Mouse (Mus musculus) bone marrow macrophage, adult 2 months (primary cell): Measurements from ENCODE around the gene Bpifb1. TPM values are rescaled to one million over a fixed set of nuclear protein-coding genes. Genes with fewer than 3 reads are reported as not detected.
"Not testable (repeated sequence)": the region's sequence is repeated elsewhere in the genome, so short reads cannot be mapped to it uniquely, and the experiment has no call there.

ENCODE experiments used
- H3K27ac ChIP-seq: 2 replicates; pipeline ENCODE4 v1.5.1; 2012; ENCODE audit warnings: low read depth, low read length; ENCODE audit not compliant: insufficient read depth
- H3K4me1 ChIP-seq: 2 replicates; pipeline ENCODE4 v1.6.1; 2012; ENCODE audit warnings: low read length; ENCODE audit not compliant: control insufficient read depth, insufficient read depth
- H3K4me3 ChIP-seq: 2 replicates; pipeline ENCODE4 v1.5.1; 2012; ENCODE audit warnings: mild to moderate bottlenecking, low read length, moderate library complexity; ENCODE audit not compliant: insufficient read depth
- CTCF ChIP-seq: IDR thresholded peaks from 2 replicates; pipeline ENCODE4 v1.5.1; 2012; ENCODE audit warnings: low read depth, mild to moderate bottlenecking, low read length, moderate library complexity
- POLR2A ChIP-seq: IDR thresholded peaks from 2 replicates; pipeline ENCODE4 v1.6.1; 2012; ENCODE audit warnings: mild to moderate bottlenecking, low read depth, low read length, borderline replicate concordance
- polyA plus RNA-seq: library from polyadenylated mRNA; stranded (reverse); fragments of >200 nt; gene quantifications from 2 replicates; pipeline ENCODE4 v1.2.4, GENCODE M21; 2012; ENCODE audit not compliant: missing spikeins, insufficient read depth, insufficient read length

Gene Bpifb1
- polyA plus RNA-seq, 1 experiment = not detected

- Histone ChIP-seq H3K4me1 (no peaks in the 10 kb centered on the region), H3K4me3 (no peak overlapping the region), H3K27ac (no peak overlapping the region)
- no peak for TF ChIP-seq CTCF
- TF ChIP-seq POLR2A = no peak
Observed at GRCm38 (mm10) chr2:154243356-154244036, 52.9 kb downstream of the Bpifb1 start.

- H3K4me3 ChIP-seq = no peak overlapping the region
- H3K27ac ChIP-seq = no peak overlapping the region
- no peaks in the 10 kb centered on the region for H3K4me1 ChIP-seq
- TF ChIP-seq POLR2A = no peak
- no peak for TF ChIP-seq CTCF
Observed at GRCm38 (mm10) chr2:154245322-154245721, 54.7 kb downstream of the Bpifb1 start.

GRCm38 (mm10) chr2:154255254-154255653 is 64.6 kb downstream of the Bpifb1 start:
- H3K4me1 ChIP-seq, H3K4me3 ChIP-seq, H3K27ac ChIP-seq: not testable (repeated sequence)

GRCm38 (mm10) chr2:154255770-154256169 is 65.2 kb downstream of the Bpifb1 start:
- no peak overlapping the region for H3K27ac ChIP-seq
- TF ChIP-seq CTCF = no peak
- no peak for TF ChIP-seq POLR2A
- H3K4me1 ChIP-seq = no peaks in the 10 kb centered on the region; the same call in 1 of the 2 replicates
- no peak overlapping the region for H3K4me3 ChIP-seq

GRCm38 (mm10) chr2:154257554-154257953 is 66.9 kb downstream of the Bpifb1 start, which contains the start of gene Bpifb9a:
Gene Bpifb9a (plus strand): TSS chr2:154257854.
- H3K4me1 ChIP-seq, H3K4me3 ChIP-seq, H3K27ac ChIP-seq: not testable (repeated sequence)

GRCm38 (mm10) chr2:154264397-154264796 is 73.8 kb downstream of the Bpifb1 start:
- peak overlapping the region; percentile 21; the same call in 1 of the 2 replicates for H3K27ac ChIP-seq
- not testable (repeated sequence) for H3K4me1 ChIP-seq, H3K4me3 ChIP-seq

Other genes starting within 250 kb of the Bpifb1 start
- not detected in 2 replicates for gene Bpifa6, start 215.9 kb upstream of the Bpifb1 start, polyA plus RNA-seq
- not detected in 2 replicates for gene Bpifa2, start 182.6 kb upstream of the Bpifb1 start, polyA plus RNA-seq
- not detected in 2 replicates for gene Bpifa3, start 60.5 kb upstream of the Bpifb1 start, polyA plus RNA-seq
- gene Bpifa1, start 47.9 kb upstream of the Bpifb1 start, polyA plus RNA-seq = not detected in 2 replicates
- not detected in 2 replicates for gene Bpifa5, start 28.2 kb upstream of the Bpifb1 start, polyA plus RNA-seq
- gene Bpifb5, start 32.9 kb downstream of the Bpifb1 start, polyA plus RNA-seq = not detected in 2 replicates
- not detected in 2 replicates for gene Bpifb9a, start 67.0 kb downstream of the Bpifb1 start, polyA plus RNA-seq
- not detected in 2 replicates for gene Bpifb9b, start 116.4 kb downstream of the Bpifb1 start, polyA plus RNA-seq
- gene Cdk5rap1, start 182.2 kb downstream of the Bpifb1 start, polyA plus RNA-seq = 9.0 and 11.2 TPM in 2 replicates
- gene Snta1, start 217.3 kb downstream of the Bpifb1 start, polyA plus RNA-seq = 20.4 and 22.5 TPM in 2 replicates
- gene Cbfa2t2, start 245.7 kb downstream of the Bpifb1 start, polyA plus RNA-seq = 16.5 TPM in 2 replicates